Mouse (Mus musculus): ENCODE measurements around the gene Aen.

Gene Aen

DNA sequence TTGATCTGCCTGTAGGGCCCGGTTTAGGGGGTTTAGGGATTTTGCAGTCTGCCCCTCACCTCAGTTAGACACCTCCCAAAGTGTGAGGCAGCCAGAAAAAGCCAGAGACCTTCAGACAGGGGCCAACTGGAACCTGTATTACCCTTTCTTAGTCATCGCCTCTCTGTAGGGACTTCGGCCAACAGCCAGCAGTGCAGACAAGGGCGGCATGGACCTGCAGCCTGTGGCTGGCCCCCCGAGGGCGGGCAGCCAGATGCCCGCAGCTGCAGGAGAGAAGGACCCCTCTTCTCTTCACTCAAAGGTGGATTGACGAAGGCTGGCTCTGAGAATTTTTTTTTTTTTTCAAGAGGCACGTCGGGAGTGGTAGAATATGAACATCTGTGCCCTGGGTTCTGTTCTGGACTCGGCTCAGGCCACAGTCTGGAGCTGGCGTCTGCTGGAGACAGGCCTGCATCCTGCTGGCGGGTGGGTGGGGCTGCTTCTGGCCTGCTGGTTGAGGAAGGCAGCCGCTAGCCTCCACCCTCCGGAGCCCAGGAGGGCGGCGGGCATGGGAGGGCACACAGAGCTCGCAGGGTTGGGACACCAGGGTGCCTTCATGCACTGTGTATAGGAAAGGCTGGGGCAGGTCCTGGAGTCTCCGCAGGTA lies 43.4 kb downstream of the Aen start:
- DNase-seq (ENCODE audit: low spot score): no peak

GRCm38 (mm10) chr7:78940971-78941370 lies 45.3 kb downstream of the Aen start:
- peak; percentile 74 for DNase-seq (ENCODE audit: low spot score)

DNA sequence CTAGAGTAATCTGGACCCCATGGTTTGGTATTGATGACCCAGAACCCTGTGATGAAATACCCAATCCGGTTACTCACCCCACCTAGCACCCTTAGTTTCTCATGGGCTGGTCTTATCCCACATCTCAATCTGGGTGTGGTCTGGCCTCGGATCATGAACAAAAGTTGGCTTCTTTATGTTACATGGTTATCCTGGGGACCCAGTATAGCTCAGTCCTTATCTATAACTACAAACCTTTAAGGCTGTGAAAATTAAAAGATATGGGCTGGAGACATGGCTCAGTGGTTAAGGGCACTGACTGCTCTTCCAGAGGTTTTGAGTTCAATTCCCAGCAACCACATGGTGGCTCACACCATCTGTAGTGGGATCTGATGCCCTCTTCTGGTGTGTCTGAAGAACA lies 46.9 kb downstream of the Aen start:
- DNase-seq (ENCODE audit: low spot score): no peak

DNA sequence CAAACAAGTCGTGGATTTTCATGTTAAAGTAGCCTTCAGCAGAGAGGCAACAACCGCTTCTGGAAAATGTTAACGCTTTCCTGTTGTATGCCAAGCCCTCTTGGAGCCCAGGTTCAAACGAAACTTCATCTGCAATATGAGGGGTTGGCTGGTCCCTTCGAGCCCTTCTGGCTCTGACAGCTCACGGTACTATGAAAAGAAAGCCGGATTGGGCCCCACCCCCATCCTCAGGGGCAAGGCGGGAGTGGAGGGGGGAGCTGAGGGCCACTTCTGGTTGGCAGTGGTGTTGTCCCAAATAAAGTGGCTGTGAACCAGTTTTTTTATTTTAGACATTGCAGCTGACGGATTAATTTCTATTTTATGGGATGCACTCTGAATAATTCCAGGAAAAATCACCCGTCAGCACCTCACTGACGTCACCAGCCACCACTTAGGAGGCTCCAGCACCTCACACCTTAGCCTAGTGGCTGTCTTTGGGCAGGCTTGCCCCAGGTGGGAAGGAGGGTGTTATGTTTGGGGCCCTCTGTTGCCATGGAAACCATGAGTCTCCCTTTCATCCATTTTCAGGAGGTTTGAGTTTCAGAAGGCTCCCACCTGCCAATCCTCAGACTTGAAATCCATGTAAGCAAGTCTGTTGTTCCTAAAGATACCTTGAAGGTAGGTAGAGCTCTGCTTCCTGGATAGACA lies 58.4 kb downstream of the Aen start:
- DNase-seq (ENCODE audit: low spot score): no peak

DNA sequence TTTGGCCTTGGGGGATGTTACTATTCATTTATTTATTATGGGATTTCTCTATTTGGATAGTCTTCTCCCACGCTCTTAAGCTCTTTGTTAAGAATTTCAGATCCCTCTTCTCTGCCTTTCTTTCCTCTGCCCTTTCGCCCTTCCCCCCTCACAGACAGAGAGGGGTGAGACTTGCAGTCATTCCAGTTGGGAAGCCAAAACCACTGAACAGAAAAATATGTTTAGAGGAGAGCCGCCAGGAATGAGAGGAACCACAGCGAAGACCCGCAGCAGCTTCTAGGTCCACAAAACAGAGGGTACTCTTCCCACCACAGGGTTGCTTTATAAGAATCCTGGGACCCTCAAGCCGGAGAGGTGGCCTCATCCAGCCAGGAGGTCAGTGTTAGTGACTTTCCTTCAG lies 59.0 kb downstream of the Aen start:
- DNase-seq (ENCODE audit: low spot score): no peak

- DNase-seq (ENCODE audit: low spot score): no peak
Measured at GRCm38 (mm10) chr7:78955086-78955485, 59.4 kb downstream of the Aen start.

DNA sequence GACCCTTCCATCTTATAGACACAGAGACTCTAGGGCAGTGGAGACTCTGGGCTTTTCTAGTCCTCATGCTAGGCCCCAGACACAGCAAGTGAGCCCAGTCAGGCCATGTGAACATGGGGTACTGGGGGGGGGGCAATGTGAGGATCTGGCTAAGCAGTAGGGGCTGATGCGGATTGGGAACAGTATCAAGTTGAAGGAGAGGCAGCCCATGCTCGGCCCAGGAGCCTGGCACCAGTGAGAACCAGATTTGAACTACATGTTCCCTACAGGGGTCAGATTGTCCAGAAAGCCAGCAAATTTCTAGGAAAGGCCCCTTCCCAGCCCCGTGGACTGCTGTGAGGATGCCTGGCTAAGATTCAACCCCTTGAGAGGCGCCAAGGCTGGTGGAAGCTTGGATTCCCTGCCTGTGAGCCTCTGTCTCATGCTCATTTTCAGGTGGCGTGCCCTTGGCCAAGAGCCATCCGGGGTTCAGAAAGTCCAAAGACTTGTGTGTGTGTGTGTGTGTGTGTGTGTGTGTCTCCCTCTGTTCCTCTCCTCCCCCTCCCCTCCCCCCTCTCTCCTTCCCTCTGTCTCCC lies 62.9 kb downstream of the Aen start:
- no peak for DNase-seq (ENCODE audit: low spot score)
